In the genomic region with DNA sequence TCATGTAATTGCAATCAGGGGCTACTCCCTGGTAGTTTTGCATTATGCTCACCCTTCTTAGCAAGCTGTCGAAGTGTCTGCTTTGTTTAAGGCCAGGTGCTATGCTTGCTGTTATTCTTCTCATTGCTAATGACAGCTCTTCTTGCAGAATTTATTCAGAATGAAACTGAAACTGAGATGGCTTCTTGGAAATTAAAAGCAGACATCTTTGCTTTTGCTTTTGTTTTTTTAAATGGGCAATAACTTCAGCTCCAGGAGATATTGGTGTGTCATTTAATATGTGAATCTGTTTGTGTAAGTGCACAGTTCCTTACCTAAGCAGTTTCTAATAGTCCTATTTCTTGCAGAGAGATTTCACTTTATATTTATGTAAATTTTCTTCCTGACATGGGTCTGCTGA, we compare ENCODE assay signal across 26 mouse cellular contexts.
DNase-seq lines count a peak whose midpoint lies in the region; ATAC-seq lines count a peak whose summit lies in the region.
"Had no signal": no experiment of that assay in that cellular context is flagged by ENCODE, and none has a peak within 500 bp of the region (broad histone marks: within the 10 kb centered on the region; RNA-seq: fewer than 3 reads in every experiment).

No protein-coding gene starts in this region.

- ATAC-seq in CD4-positive, CD25-positive, alpha-beta regulatory T cell, adult 4 months: peak; percentile 88
- ATAC-seq: forebrain, embryonic 15.5 days; intestine, embryonic 16.5 days had no signal

- H3K27me3 ChIP-seq in hindbrain, embryonic 10.5 days (ENCODE audit: insufficient read depth, poor library complexity, severe bottlenecking): no peaks in the 10 kb centered on the region
- H3K27me3 ChIP-seq: embryonic facial prominence, embryonic 12.5 days; embryonic facial prominence, embryonic 15.5 days; forebrain, embryonic 12.5 days; forebrain, embryonic 15.5 days; heart, embryonic 15.5 days; hindbrain, embryonic 15.5 days had no signal

- peaks cover 6% of the 10 kb centered on the region for H3K4me1 ChIP-seq in hindbrain, embryonic 10.5 days (replicated peaks)
- H3K4me1 ChIP-seq: embryonic facial prominence, embryonic 15.5 days; forebrain, embryonic 15.5 days; heart, embryonic 15.5 days; hindbrain, embryonic 15.5 days had no signal

- H3K9me3 ChIP-seq in hindbrain, embryonic 10.5 days: no peaks in the 10 kb centered on the region
- H3K9me3 ChIP-seq: embryonic facial prominence, embryonic 12.5 days; embryonic facial prominence, embryonic 15.5 days; forebrain, embryonic 12.5 days; forebrain, embryonic 15.5 days; heart, embryonic 15.5 days; hindbrain, embryonic 15.5 days had no signal

- peak; percentile 9 for DNase-seq in CD4-positive helper T cell, adult 2 months (ENCODE audit: low read depth, low spot score)
- peak; percentile 74 for DNase-seq in induced T-regulatory cell, adult 2 months (ENCODE audit: low read depth)
- no peak for DNase-seq in frontal cortex, postnatal 25 days (ENCODE audit: low spot score in 2 of 2)
- DNase-seq in hindbrain, embryonic 10.5 days (ENCODE audit: low spot score): no peak
- no peak for DNase-seq in thymus, adult 18-20 months
- DNase-seq: adrenal gland, adult 2 months; adrenal gland, postnatal 14 days; B cell, adult 2 months; cerebellum, adult 11 months; cerebellum, adult 2 months; cerebellum, adult 9-11 months; cerebellum, postnatal 25 days; gastrocnemius, postnatal 10 days; gastrocnemius, postnatal 36 days; heart, postnatal 10 days; heart, postnatal 36 days; kidney, adult 18-20 months; kidney, adult 9 months had no signal

- H3K4me3 ChIP-seq in hindbrain, embryonic 10.5 days: no peak overlapping the region
- H3K4me3 ChIP-seq: embryonic facial prominence, embryonic 12.5 days; embryonic facial prominence, embryonic 15.5 days; forebrain, embryonic 12.5 days; forebrain, embryonic 15.5 days; heart, embryonic 15.5 days; hindbrain, embryonic 15.5 days had no signal

- no peak overlapping the region for H3K27ac ChIP-seq in hindbrain, embryonic 10.5 days
- H3K27ac ChIP-seq: embryonic facial prominence, embryonic 12.5 days; embryonic facial prominence, embryonic 15.5 days; forebrain, embryonic 12.5 days; forebrain, embryonic 15.5 days; heart, embryonic 15.5 days; hindbrain, embryonic 15.5 days had no signal

- no peaks in the 10 kb centered on the region for H3K36me3 ChIP-seq in hindbrain, embryonic 10.5 days
- H3K36me3 ChIP-seq: embryonic facial prominence, embryonic 12.5 days; embryonic facial prominence, embryonic 15.5 days; forebrain, embryonic 12.5 days; forebrain, embryonic 15.5 days; heart, embryonic 15.5 days; hindbrain, embryonic 15.5 days had no signal

- WGBS in hindbrain, embryonic 10.5 days: 86% methylated on average over 1 of the region's 1 CpGs

Comparison
In these comparisons a context has a peak if more than half of its experiments do, and no peak if none do; other contexts are left out.
1. DNase-seq: peak in CD4-positive helper T cell, adult 2 months (single experiment) and induced T-regulatory cell, adult 2 months (single experiment); none in frontal cortex, postnatal 25 days (0 of 2), hindbrain, embryonic 10.5 days (single experiment) and thymus, adult 18-20 months (0 of 2).